Mouse (Mus musculus) neural tube, embryonic 15.5 days (tissue): ENCODE measurements around the gene Ltb4r1. TPM values are rescaled to one million over a fixed set of nuclear protein-coding genes. Genes with fewer than 3 reads are reported as not detected.
A peak's percentile ranks its signal among the peaks of the same experiment; 100 is the strongest.
"Not testable (repeated sequence)": the region's sequence is repeated elsewhere in the genome, so short reads cannot be mapped to it uniquely, and the experiment has no call there.

Experiments used
- ATAC-seq: fragments of 200-750 bp; cut with Nextera tagmentation; 2 replicates; pipeline ENCODE4 v1.8.0; 2017; ENCODE audit warnings: mild to moderate bottlenecking, moderate TSS enrichment, moderate library complexity; ENCODE audit not compliant: low FRiP score
- H3K27ac ChIP-seq: fragments of 300-500 bp; sonication (generic); replicated peaks from 2 replicates; pipeline ENCODE4 v1.5.1; 2015; ENCODE audit warnings: mild to moderate bottlenecking, inconsistent platforms
- H3K27me3 ChIP-seq: fragments of 300-500 bp; sonication (generic); replicated peaks from 2 replicates; pipeline ENCODE4 v1.6.1; 2015; ENCODE audit warnings: inconsistent platforms
- H3K36me3 ChIP-seq: fragments of 300-500 bp; sonication (generic); 2 replicates; pipeline ENCODE4 v1.6.1; 2015; ENCODE audit warnings: inconsistent platforms
- H3K4me1 ChIP-seq: fragments of 300-500 bp; sonication (generic); 2 replicates; pipeline ENCODE4 v1.6.1; 2015; ENCODE audit warnings: inconsistent platforms
- H3K4me2 ChIP-seq: fragments of 300-500 bp; sonication (generic); 2 replicates; pipeline ENCODE4 v1.6.1; 2015; ENCODE audit warnings: inconsistent platforms, mild to moderate bottlenecking, moderate library complexity
- H3K4me3 ChIP-seq: fragments of 300-500 bp; sonication (generic); replicated peaks from 2 replicates; pipeline ENCODE4 v1.5.1; 2015; ENCODE audit warnings: mild to moderate bottlenecking, inconsistent platforms
- H3K9ac ChIP-seq: fragments of 300-500 bp; sonication (generic); replicated peaks from 2 replicates; pipeline ENCODE4 v1.6.1; 2015; ENCODE audit warnings: mild to moderate bottlenecking, inconsistent platforms
- H3K9me3 ChIP-seq: fragments of 300-500 bp; sonication (generic); replicated peaks from 2 replicates; pipeline ENCODE4 v1.6.1; 2016; ENCODE audit warnings: inconsistent platforms
- WGBS: fragments of 180-500 bp; shearing (Covaris S2); methylation state at CpG from one replicate; pipeline ENCODE4 v1.1.7; 2015; ENCODE audit warnings: mixed read lengths; 5-methylcytosine and 5-hydroxymethylcytosine counted together
- polyA plus RNA-seq: library from polyadenylated mRNA; unstranded; fragments of >200 nt; fragmentation: Nextera tagmentation; extraction: Ambion mirVana; gene quantifications from 2 replicates; pipeline ENCODE4 v1.2.1, GENCODE M21; 2015

The Ltb4r1 gene
- polyA plus RNA-seq, 1 experiment from 2014 or later, result 0.42 TPM

DNA sequence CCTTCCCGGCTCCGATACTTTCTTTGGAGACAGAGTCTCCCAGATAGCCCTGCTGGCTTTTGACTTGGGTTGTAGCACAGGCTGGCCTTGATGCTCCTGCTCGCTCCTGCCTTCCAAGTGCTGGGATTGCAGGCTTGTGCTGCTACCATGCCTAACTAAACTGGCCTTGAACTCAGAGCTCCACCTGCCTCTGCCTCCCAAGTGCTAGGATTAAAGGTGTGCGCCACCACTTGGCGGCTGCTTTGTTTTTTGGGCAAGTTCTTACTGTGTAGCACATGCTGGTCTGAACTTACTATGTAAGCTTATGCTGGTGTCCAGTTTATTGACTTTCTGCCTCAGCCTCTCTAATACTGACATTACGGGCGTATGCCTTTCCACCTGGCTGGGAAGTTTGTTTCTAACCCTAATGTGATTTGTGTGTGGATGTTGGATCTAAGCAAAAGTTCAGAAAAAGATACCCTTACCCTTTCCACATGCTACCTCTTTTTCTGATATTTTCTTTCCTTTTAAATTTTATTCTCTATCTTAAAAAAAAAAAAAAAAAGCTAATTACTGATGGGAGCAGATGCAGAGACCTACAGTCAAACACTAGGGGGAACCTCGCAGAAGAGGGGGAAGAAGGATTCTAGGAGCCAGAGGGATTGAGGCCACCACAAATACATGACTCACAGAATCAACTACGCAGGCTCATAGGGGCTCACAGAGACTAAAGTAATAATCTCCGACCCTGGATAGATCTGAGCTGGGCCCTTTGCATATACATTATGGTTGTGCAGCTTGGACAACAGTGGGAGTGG, 18.5 kb upstream of the Ltb4r1 start:
- Histone ChIP-seq H3K36me3 (peaks cover 29% of the 10 kb centered on the region), H3K27me3 (no peaks in the 10 kb centered on the region), H3K4me2 (peak overlapping the region; percentile 95), H3K9ac (0 out of 2 replicates have a peak overlapping the region, but pooled peaks have one; percentile 5), H3K4me3 (peak overlapping the region; percentile 88), H3K4me1 (peaks cover 43% of the 10 kb centered on the region), H3K9me3 (no peaks in the 10 kb centered on the region), H3K27ac (no peak overlapping the region)
- no peak for ATAC-seq
- 93% methylated on average over 10 of the region's 10 CpGs for WGBS

- 84% methylated on average over 6 of the region's 6 CpGs for WGBS
- H3K4me1 ChIP-seq, result peaks cover 13% of the 10 kb centered on the region
- H3K9ac ChIP-seq, result no peak overlapping the region
These were observed 8.2 kb upstream of the Ltb4r1 start for GRCm38 (mm10) chr14:55757566-55757965.

DNA sequence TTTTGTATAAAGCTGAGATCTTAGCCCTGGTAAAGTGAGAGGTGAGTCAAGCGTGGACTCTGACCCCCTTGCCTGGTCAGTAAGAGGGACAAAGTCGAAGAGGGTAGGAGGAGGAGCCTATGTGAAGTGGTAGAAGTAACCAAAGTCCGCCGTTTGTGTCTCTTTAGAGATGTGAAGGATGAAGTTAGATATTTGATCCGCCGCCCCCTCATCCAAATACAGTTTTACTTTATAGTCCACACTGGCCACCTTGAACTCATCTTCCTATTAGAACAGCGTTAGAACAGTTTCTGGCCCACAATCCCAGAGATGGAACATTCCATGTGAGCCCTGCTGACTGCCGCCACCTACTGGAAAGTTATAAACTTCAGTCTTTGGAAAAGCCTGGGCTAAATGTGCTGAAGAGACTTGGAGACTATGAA, 7.4 kb upstream of the Ltb4r1 start, which contains the start of gene Cideb:
Gene Cideb, minus strand, starts transcription at position 96 of the 422 bp plus-strand sequence.
- Histone ChIP-seq H3K36me3 (peaks cover 32% of the 10 kb centered on the region), H3K4me3 (no peak within 1 kb of the TSS), H3K4me1 (peaks cover 17% of the 10 kb centered on the region), H3K4me2 (peak within 1 kb of the TSS; percentile 25), H3K27ac (no peak within 1 kb of the TSS), H3K9me3 (no peaks in the 10 kb centered on the region), H3K9ac (no peak within 1 kb of the TSS; the same call in 1 of the 2 replicates), H3K27me3 (peaks cover 15% of the 10 kb centered on the region)
- 19% methylated on average over 8 of the region's 8 CpGs for WGBS
- no peak for ATAC-seq

More at GRCm38 (mm10) chr14:55757566-55757965, 8.2 kb upstream of the Ltb4r1 start:
- no peak for ATAC-seq
- Histone ChIP-seq H3K4me2 (no peak overlapping the region), H3K36me3 (peaks cover 40% of the 10 kb centered on the region), H3K27ac (no peak overlapping the region), H3K27me3 (peaks cover 12% of the 10 kb centered on the region), H3K4me3 (no peak overlapping the region), H3K9me3 (no peaks in the 10 kb centered on the region)

GRCm38 (mm10) chr14:55760156-55760555, 5.6 kb upstream of the Ltb4r1 start:
- H3K36me3 ChIP-seq, result peaks cover 14% of the 10 kb centered on the region
- peaks cover 32% of the 10 kb centered on the region for H3K27me3 ChIP-seq
- H3K4me2 ChIP-seq, result peak overlapping the region; percentile 38
- not testable (repeated sequence) for H3K9me3 ChIP-seq, H3K27ac ChIP-seq, H3K9ac ChIP-seq, H3K4me3 ChIP-seq, ATAC-seq
- under 1% methylated on average over 6 of the region's 6 CpGs for WGBS
- H3K4me1 ChIP-seq, result peaks cover 17% of the 10 kb centered on the region

DNA sequence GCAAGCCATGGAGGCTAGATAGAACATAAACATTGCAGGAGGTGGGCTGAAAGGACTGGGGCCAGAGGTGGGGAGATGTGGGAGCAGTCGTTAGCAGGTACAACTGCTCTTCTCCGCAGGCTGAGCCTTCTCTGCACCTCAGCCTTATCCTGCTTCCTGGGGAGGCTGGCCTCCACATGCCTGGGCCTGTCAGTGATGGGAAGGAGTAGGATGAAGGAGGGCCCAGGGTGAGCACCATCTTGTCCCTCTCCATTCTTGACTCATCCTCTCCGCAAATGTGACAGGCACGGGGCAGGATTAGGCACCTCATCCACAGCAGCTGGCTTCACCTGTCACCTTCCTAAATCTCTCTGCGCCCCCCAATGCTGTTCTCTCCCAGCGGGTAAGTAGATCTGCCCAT, 4.6 kb upstream of the Ltb4r1 start, which contains the start of gene Ltb4r2:
Gene Ltb4r2, plus strand, starts transcription at position 266 of the 400 bp plus-strand sequence.
- Histone ChIP-seq H3K9me3 (no peaks in the 10 kb centered on the region), H3K27me3 (peaks cover 42% of the 10 kb centered on the region), H3K27ac (peak within 1 kb of the TSS; percentile 65), H3K4me2 (peak within 1 kb of the TSS; percentile 76), H3K4me1 (peaks cover 17% of the 10 kb centered on the region), H3K4me3 (peak within 1 kb of the TSS; percentile 53), H3K9ac (peak within 1 kb of the TSS; percentile 50), H3K36me3 (peaks cover 4% of the 10 kb centered on the region; the same call in 1 of the 2 replicates)
- ATAC-seq, result no peak
- 76% methylated on average over 6 of the region's 6 CpGs for WGBS

DNA sequence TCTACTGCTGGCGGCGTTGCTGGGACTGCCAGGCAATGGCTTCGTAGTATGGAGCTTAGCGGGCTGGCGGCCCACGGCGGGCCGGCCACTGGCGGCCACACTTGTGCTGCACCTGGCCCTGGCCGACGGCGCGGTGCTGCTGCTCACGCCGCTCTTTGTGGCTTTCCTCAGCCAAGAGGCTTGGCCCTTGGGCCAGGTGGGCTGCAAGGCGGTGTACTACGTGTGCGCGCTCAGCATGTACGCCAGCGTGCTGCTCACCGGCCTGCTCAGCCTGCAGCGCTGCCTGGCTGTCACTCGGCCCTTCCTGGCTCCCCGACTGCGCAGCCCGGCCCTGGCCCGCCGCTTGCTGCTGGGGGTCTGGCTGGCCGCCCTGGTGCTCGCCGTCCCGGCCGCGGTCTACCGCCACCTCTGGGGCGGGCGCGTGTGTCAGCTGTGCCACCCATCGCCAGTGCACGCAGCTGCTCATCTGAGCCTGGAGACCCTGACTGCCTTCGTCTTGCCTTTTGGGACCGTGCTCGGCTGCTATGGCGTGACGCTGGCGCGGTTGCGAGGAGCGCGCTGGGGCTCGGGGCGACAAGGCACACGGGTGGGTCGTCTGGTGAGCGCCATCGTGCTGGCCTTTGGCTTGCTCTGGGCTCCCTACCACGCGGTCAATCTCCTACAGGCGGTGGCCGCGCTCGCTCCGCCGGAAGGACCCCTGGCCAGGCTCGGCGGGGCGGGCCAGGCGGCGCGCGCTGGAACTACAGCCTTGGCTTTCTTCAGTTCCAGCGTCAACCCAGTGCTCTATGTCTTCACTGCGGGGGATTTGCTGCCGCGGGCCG, 3.6 kb upstream of the Ltb4r1 start:
- H3K9ac ChIP-seq, result peak overlapping the region; percentile 50
- peaks cover 51% of the 10 kb centered on the region for H3K27me3 ChIP-seq
- H3K4me1 ChIP-seq, result peaks cover 18% of the 10 kb centered on the region
- ATAC-seq, result peak; percentile 73
- H3K36me3 ChIP-seq, result no peaks in the 10 kb centered on the region
- peak overlapping the region; percentile 76 for H3K4me2 ChIP-seq
- peak overlapping the region; percentile 65 for H3K27ac ChIP-seq
- WGBS, result under 1% methylated on average over 77 of the region's 77 CpGs
- H3K4me3 ChIP-seq, result peak overlapping the region; percentile 53
- H3K9me3 ChIP-seq, result no peaks in the 10 kb centered on the region

GRCm38 (mm10) chr14:55763166-55763565, 2.6 kb upstream of the Ltb4r1 start:
- Histone ChIP-seq H3K4me2 (peak overlapping the region; percentile 76), H3K4me3 (peak overlapping the region; percentile 53; the same call in 1 of the 2 replicates), H3K27me3 (peaks cover 58% of the 10 kb centered on the region), H3K9ac (no peak overlapping the region), H3K4me1 (peaks cover 27% of the 10 kb centered on the region), H3K27ac (no peak overlapping the region), H3K36me3 (no peaks in the 10 kb centered on the region), H3K9me3 (no peaks in the 10 kb centered on the region)
- WGBS, result 61% methylated on average over 7 of the region's 7 CpGs
- no peak for ATAC-seq

DNA sequence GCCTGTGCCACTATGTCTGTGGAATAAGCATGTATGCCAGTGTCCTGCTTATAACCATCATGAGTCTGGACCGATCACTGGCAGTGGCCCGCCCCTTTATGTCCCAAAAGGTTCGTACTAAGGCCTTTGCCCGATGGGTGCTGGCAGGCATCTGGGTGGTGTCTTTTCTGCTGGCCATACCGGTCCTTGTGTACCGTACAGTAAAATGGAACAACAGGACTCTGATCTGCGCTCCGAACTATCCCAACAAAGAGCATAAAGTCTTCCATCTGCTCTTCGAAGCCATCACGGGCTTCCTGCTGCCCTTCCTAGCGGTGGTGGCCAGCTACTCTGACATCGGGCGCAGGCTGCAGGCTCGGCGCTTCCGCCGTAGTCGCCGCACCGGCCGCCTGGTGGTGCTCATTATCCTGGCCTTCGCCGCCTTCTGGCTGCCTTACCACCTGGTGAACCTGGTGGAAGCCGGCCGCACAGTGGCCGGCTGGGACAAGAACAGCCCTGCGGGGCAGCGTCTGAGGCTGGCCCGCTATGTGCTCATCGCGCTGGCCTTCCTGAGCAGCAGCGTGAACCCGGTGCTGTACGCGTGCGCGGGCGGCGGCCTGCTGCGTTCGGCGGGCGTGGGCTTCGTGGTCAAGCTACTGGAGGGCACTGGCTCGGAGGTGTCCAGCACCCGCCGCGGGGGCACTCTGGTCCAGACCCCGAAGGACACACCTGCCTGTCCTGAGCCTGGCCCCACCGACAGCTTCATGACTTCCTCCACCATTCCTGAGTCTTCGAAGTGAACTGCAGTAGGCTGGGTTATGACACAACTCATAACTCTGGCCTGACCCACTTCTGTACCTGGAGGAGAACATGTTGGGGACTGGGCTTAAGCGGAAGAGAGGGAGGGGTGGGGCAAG, 2.0 kb downstream of the Ltb4r1 start:
- H3K27ac ChIP-seq, result no peak overlapping the region
- peak overlapping the region; percentile 42 for H3K4me3 ChIP-seq
- H3K27me3 ChIP-seq, result peaks cover 71% of the 10 kb centered on the region
- H3K4me2 ChIP-seq, result peak overlapping the region; percentile 75
- peak; percentile 74 for ATAC-seq
- no peaks in the 10 kb centered on the region for H3K9me3 ChIP-seq
- H3K9ac ChIP-seq, result peak overlapping the region; percentile 45
- H3K4me1 ChIP-seq, result peaks cover 12% of the 10 kb centered on the region
- H3K36me3 ChIP-seq, result no peaks in the 10 kb centered on the region
- WGBS, result 12% methylated on average over 51 of the region's 52 CpGs

DNA sequence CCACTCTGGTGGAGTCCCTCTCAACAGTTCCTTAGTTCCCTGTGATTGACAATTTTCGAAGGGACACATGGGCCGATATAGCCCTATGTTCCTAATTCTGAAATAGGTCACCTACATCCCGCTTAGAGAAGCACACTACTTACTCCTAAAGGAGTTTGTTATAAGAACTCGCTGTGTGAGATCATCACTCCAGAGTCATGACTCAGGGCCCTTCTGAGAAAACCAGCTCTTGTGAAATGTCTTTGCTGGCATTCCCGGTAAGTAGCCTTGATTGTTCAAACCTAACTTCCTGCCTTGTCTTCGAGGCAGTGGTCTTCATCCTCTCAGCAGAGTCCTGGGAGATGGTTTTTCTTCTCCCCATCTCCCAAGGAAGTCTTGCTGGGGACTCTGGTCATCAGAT, 2.8 kb downstream of the Ltb4r1 start:
- H3K9ac ChIP-seq, result no peak overlapping the region
- peaks cover 10% of the 10 kb centered on the region for H3K4me1 ChIP-seq
- no peak for ATAC-seq
- H3K27me3 ChIP-seq, result peaks cover 66% of the 10 kb centered on the region
- 91% methylated on average over 6 of the region's 6 CpGs for WGBS
- no peak overlapping the region for H3K27ac ChIP-seq
- H3K36me3 ChIP-seq, result no peaks in the 10 kb centered on the region
- H3K9me3 ChIP-seq, result no peaks in the 10 kb centered on the region
- H3K4me3 ChIP-seq, result no peak overlapping the region
- H3K4me2 ChIP-seq, result no peak overlapping the region

DNA sequence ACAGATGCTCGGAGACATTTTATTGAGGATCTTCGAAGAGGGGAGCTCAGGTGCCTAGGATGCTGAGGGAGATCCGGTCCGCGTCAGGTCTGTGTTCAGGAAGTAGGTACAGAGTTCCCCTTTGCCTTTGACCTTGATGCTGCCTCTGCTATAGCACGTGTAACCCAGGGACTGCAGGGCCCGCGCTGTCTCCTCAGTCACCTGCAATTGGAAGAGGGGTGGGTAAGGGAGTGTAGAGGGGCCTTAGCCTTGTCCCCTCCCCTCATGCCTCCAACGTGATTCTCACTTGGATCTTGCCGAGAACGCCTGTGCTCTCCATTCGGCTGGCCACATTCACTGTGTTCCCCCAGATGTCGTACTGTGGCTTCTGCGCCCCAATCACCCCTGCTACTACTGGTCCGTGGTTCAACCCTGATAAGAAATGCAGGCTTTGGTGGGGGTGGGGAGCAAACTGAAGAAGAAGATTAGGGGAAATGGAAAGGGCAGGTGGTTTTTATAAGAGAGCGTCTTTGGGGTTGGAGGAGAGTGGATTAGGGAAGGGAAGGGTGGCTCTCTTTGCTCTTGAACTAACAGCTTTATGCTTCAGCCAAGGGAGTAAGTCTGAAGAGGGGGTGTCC, 3.4 kb downstream of the Ltb4r1 start:
- no peaks in the 10 kb centered on the region for H3K9me3 ChIP-seq
- 77% methylated on average over 16 of the region's 16 CpGs for WGBS
- no peak for ATAC-seq

More for the DNA sequence above, 3.4 kb downstream of the Ltb4r1 start:
- Histone ChIP-seq H3K27ac (no peak overlapping the region), H3K9ac (no peak overlapping the region), H3K4me1 (peaks cover 10% of the 10 kb centered on the region), H3K36me3 (no peaks in the 10 kb centered on the region), H3K27me3 (peaks cover 64% of the 10 kb centered on the region), H3K4me2 (no peak overlapping the region), H3K4me3 (no peak overlapping the region)
